Mouse (Mus musculus): ENCODE results near the gene Tbc1d23.

- TF ChIP-seq CTCF (IDR thresholded peaks at IDR 0.05; ENCODE audit: control insufficient read depth, insufficient read depth, low read length) = no peak
- TF ChIP-seq POLR2A (IDR thresholded peaks at IDR 0.05; ENCODE audit: borderline replicate concordance, control insufficient read depth, low read depth, low read length) = no peak
Observed at GRCm38 (mm10) chr16:57191214-57191613, 40.1 kb downstream of the Tbc1d23 start.

All from bone marrow, adult 2 months (tissue).